Mouse (Mus musculus): ENCODE results near the gene Eef1akmt1.

Gene Eef1akmt1

GRCm38 (mm10) chr14:57552945-57553344 is 18.5 kb downstream of the Eef1akmt1 start:
- no peak for ATAC-seq (ENCODE audit: insufficient number of reproducible peaks, low FRiP score, low TSS enrichment)

- ATAC-seq (ENCODE audit: insufficient number of reproducible peaks, low FRiP score, low TSS enrichment): no peak
Observed at GRCm38 (mm10) chr14:57547062-57547461, 24.4 kb downstream of the Eef1akmt1 start.

GRCm38 (mm10) chr14:57546557-57547021 is 24.8 kb downstream of the Eef1akmt1 start:
- no peak for ATAC-seq (ENCODE audit: insufficient number of reproducible peaks, low FRiP score, low TSS enrichment)

- no peak for ATAC-seq (ENCODE audit: insufficient number of reproducible peaks, low FRiP score, low TSS enrichment)
Observed at GRCm38 (mm10) chr14:57546131-57546530, 25.3 kb downstream of the Eef1akmt1 start.

GRCm38 (mm10) chr14:57545526-57545925 is 25.9 kb downstream of the Eef1akmt1 start:
- ATAC-seq (ENCODE audit: insufficient number of reproducible peaks, low FRiP score, low TSS enrichment): no peak

GRCm38 (mm10) chr14:57543420-57544039 is 27.9 kb downstream of the Eef1akmt1 start:
- no peak for ATAC-seq (ENCODE audit: insufficient number of reproducible peaks, low FRiP score, low TSS enrichment)

- ATAC-seq (ENCODE audit: insufficient number of reproducible peaks, low FRiP score, low TSS enrichment): no peak
Observed at GRCm38 (mm10) chr14:57542231-57542630, 29.2 kb downstream of the Eef1akmt1 start.

GRCm38 (mm10) chr14:57540683-57541082 is 30.7 kb downstream of the Eef1akmt1 start:
- peak; percentile 51; the same call in 1 of the 2 replicates for ATAC-seq (ENCODE audit: insufficient number of reproducible peaks, low FRiP score, low TSS enrichment)

- ATAC-seq (ENCODE audit: insufficient number of reproducible peaks, low FRiP score, low TSS enrichment): no peak
Observed at GRCm38 (mm10) chr14:57537261-57538015, 34.0 kb downstream of the Eef1akmt1 start.

GRCm38 (mm10) chr14:57536820-57537219 is 34.6 kb downstream of the Eef1akmt1 start:
- ATAC-seq (ENCODE audit: insufficient number of reproducible peaks, low FRiP score, low TSS enrichment): no peak

- ATAC-seq (ENCODE audit: insufficient number of reproducible peaks, low FRiP score, low TSS enrichment): no peak
Observed at GRCm38 (mm10) chr14:57535646-57536045, 35.8 kb downstream of the Eef1akmt1 start.

- peak; percentile 10; the same call in 1 of the 2 replicates for ATAC-seq (ENCODE audit: insufficient number of reproducible peaks, low FRiP score, low TSS enrichment)
Observed at GRCm38 (mm10) chr14:57534961-57535360, 36.5 kb downstream of the Eef1akmt1 start.

GRCm38 (mm10) chr14:57534346-57534745 is 37.1 kb downstream of the Eef1akmt1 start:
- ATAC-seq (ENCODE audit: insufficient number of reproducible peaks, low FRiP score, low TSS enrichment): no peak

GRCm38 (mm10) chr14:57533841-57534240 is 37.6 kb downstream of the Eef1akmt1 start:
- ATAC-seq (ENCODE audit: insufficient number of reproducible peaks, low FRiP score, low TSS enrichment): no peak

GRCm38 (mm10) chr14:57533214-57533613 is 38.2 kb downstream of the Eef1akmt1 start:
- ATAC-seq (ENCODE audit: insufficient number of reproducible peaks, low FRiP score, low TSS enrichment): no peak

- ATAC-seq (ENCODE audit: insufficient number of reproducible peaks, low FRiP score, low TSS enrichment): no peak
Observed at GRCm38 (mm10) chr14:57532577-57532976, 38.8 kb downstream of the Eef1akmt1 start.

GRCm38 (mm10) chr14:57529786-57530515 is 41.5 kb downstream of the Eef1akmt1 start:
- no peak for ATAC-seq (ENCODE audit: insufficient number of reproducible peaks, low FRiP score, low TSS enrichment)

- ATAC-seq (ENCODE audit: insufficient number of reproducible peaks, low FRiP score, low TSS enrichment): no peak
Observed at GRCm38 (mm10) chr14:57529086-57529785, 42.2 kb downstream of the Eef1akmt1 start.

GRCm38 (mm10) chr14:57527598-57527997 is 43.8 kb downstream of the Eef1akmt1 start:
- ATAC-seq (ENCODE audit: insufficient number of reproducible peaks, low FRiP score, low TSS enrichment): no peak

GRCm38 (mm10) chr14:57527122-57527521 is 44.3 kb downstream of the Eef1akmt1 start:
- ATAC-seq (ENCODE audit: insufficient number of reproducible peaks, low FRiP score, low TSS enrichment): no peak

All from cerebellum, adult (tissue).